Mouse (Mus musculus): ENCODE data around the gene Morn4. TPM values are rescaled to one million over a fixed set of nuclear protein-coding genes. Genes with fewer than 3 reads are reported as not detected.

The Morn4 gene
- polyA plus RNA-seq, 1 experiment: 26.3 TPM

DNA sequence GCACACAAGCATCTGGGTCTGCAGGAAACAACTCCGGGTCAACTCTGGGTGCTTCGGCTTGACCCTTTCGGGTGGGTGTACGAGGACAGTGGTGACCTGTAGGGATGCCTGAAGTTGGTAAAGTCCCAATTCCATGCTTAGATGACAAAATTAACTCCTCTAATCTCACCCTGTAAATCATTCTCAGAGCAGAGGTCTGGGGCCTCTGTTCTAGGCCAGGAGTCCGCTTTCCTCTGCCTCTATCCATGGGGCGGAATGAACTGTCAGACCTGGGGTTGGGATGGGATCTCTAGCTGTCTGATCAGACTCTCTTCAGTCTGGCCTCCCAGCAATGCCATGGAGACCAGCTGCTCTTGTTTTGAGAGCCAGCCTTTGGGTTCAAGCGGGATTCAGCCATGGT, 24.7 kb downstream of the Morn4 start:
- TF ChIP-seq POLR2A (IDR thresholded peaks at IDR 0.05; ENCODE audit: low read depth, low read length) (no peak), CTCF (conservative IDR thresholded peaks at IDR 0.05; ENCODE audit: insufficient read depth, insufficient read length, low read depth, low read length) (no peak)
- WGBS: 60% methylated on average over 7 of the region's 7 CpGs
- Histone ChIP-seq H3K4me3 (ENCODE audit: insufficient read depth, low read depth, low read length) (no peak overlapping the region), H3K27me3 (replicated peaks; ENCODE audit: control insufficient read depth, insufficient read depth, low read length) (no peaks in the 10 kb centered on the region), H3K4me1 (ENCODE audit: control insufficient read depth, insufficient read depth, low read length) (peaks cover 29% of the 10 kb centered on the region), H3K27ac (ENCODE audit: insufficient read depth, low read depth, low read length) (peak overlapping the region; percentile 80), H3K36me3 (ENCODE audit: control insufficient read depth, insufficient read depth, low read length) (0 out of 2 replicates have a peak, but pooled peaks cover 2% of the 10 kb centered on the region)
- DNase-seq: peak; percentile 87

DNA sequence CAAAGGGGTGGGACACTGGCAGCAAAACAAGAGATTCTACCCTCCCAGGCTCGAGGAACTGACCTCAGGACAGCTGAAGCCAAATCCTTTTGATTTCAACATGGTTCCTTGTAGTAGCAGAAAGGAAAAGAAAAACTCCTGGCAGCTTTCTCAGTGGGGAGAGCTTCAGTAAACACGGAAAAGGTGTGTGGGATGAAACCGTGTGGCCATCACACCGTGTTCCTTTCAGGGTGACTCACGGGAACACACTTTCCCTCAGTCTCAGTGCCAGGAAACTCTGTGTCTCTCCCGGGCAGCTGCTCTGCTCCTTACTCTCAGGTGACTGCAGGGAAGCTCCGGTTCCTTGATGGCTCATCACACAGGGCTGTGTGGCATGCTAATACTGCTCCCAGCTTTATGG, 27.7 kb downstream of the Morn4 start:
- 33% methylated on average over 7 of the region's 7 CpGs for WGBS
- Histone ChIP-seq H3K36me3 (ENCODE audit: control insufficient read depth, insufficient read depth, low read length) (0 out of 2 replicates have a peak, but pooled peaks cover 2% of the 10 kb centered on the region), H3K4me1 (ENCODE audit: control insufficient read depth, insufficient read depth, low read length) (peaks cover 39% of the 10 kb centered on the region), H3K27me3 (replicated peaks; ENCODE audit: control insufficient read depth, insufficient read depth, low read length) (no peaks in the 10 kb centered on the region), H3K4me3 (ENCODE audit: insufficient read depth, low read depth, low read length) (no peak overlapping the region), H3K27ac (ENCODE audit: insufficient read depth, low read depth, low read length) (peak overlapping the region; percentile 16)
- DNase-seq: no peak
- TF ChIP-seq POLR2A (IDR thresholded peaks at IDR 0.05; ENCODE audit: low read depth, low read length) (no peak), CTCF (conservative IDR thresholded peaks at IDR 0.05; ENCODE audit: insufficient read depth, insufficient read length, low read depth, low read length) (no peak)

DNA sequence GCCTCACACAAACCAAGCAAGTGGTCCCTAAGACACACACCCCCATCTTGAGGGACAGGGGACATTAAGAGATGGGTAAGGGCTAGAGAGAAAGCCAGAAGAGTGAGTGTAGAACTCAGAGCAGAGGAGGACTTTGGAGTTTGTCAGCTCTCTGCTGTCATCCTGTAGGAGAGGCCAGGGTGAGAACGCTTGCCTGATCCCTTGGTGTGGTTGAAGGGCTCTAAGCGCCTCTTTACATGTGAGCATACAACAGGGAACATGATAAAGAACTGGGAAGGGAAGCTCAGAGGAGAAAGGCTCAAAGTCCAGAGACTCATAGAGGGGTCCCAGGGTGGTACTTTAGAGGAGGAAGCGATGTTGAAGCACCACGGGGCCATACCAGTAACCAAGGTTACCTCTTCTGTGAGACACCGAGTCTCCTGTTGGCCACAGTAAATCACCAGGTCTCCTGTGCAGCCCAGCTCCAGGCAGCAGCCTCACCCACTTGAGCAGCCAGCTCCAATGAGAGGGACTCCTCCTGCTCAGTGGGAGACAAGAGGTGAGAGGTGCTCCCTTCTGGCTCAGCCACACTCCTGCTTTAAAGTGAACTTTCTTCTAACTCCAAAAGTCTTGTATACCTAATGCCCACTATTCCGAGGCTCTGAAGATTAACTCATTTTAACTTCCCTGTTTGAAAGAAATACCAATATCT, 29.3 kb downstream of the Morn4 start:
- Histone ChIP-seq H3K4me3 (ENCODE audit: insufficient read depth, low read depth, low read length) (no peak overlapping the region), H3K36me3 (ENCODE audit: control insufficient read depth, insufficient read depth, low read length) (no peaks in the 10 kb centered on the region), H3K4me1 (ENCODE audit: control insufficient read depth, insufficient read depth, low read length) (peaks cover 42% of the 10 kb centered on the region), H3K27me3 (replicated peaks; ENCODE audit: control insufficient read depth, insufficient read depth, low read length) (no peaks in the 10 kb centered on the region), H3K27ac (ENCODE audit: insufficient read depth, low read depth, low read length) (0 out of 2 replicates have a peak overlapping the region, but pooled peaks have one; percentile 3)
- TF ChIP-seq CTCF (conservative IDR thresholded peaks at IDR 0.05; ENCODE audit: insufficient read depth, insufficient read length, low read depth, low read length): no peak
- no peak for TF ChIP-seq POLR2A (IDR thresholded peaks at IDR 0.05; ENCODE audit: low read depth, low read length)
- peak; percentile 51 for DNase-seq
- WGBS: 55% methylated on average over 6 of the region's 6 CpGs

DNA sequence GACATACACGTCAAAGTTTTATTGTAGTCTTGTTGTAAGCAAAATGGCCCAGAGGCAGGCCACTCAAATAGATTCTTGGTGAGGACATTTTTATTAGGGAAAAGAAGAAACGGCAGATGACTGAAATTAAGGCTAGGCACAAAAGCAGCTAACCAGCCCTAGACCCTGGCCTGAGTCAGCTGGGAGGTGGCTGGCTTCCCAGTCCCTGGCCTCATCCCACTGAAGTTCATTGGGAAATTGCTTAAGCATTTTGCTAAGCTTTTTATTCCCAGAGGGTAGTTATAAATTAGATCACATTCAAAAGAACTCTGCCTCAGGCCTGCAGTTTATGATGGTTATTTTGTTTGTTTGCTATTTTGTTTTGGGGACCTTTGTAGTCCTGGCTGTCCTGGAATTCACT, 30.3 kb downstream of the Morn4 start:
- TF ChIP-seq CTCF (conservative IDR thresholded peaks at IDR 0.05; ENCODE audit: insufficient read depth, insufficient read length, low read depth, low read length) (no peak), POLR2A (IDR thresholded peaks at IDR 0.05; ENCODE audit: low read depth, low read length) (no peak)
- Histone ChIP-seq H3K36me3 (ENCODE audit: control insufficient read depth, insufficient read depth, low read length) (no peaks in the 10 kb centered on the region), H3K4me1 (ENCODE audit: control insufficient read depth, insufficient read depth, low read length) (peaks cover 35% of the 10 kb centered on the region), H3K4me3 (ENCODE audit: insufficient read depth, low read depth, low read length) (no peak overlapping the region), H3K27ac (ENCODE audit: insufficient read depth, low read depth, low read length) (peak overlapping the region; percentile 42; the same call in 1 of the 2 replicates), H3K27me3 (replicated peaks; ENCODE audit: control insufficient read depth, insufficient read depth, low read length) (no peaks in the 10 kb centered on the region)
- WGBS: 55% methylated on average over 2 of the region's 2 CpGs
- DNase-seq: peak; percentile 67

DNA sequence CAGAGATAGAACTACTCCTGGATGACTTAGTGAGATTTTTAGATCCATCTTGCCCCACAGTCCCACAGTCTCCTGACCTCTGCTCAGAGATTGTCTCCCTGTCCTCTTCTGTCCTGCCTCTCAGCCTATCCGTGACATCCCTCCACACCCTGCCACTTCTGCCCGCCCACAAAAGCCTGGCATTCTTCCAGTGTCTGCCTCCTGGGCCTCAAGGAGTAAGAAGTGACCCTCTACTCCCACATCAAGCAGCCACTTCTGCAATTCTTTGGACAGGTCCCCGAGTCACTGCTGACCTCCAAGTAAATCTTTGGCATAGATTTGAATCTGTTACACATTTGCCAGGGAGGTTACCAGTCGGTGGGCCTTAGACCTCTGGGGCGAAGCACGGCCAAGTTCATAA, 31.9 kb downstream of the Morn4 start:
- peak; percentile 95 for DNase-seq
- H3K27ac ChIP-seq (ENCODE audit: insufficient read depth, low read depth, low read length): peak overlapping the region; percentile 60
- no peak for TF ChIP-seq POLR2A (IDR thresholded peaks at IDR 0.05; ENCODE audit: low read depth, low read length)
- TF ChIP-seq CTCF (conservative IDR thresholded peaks at IDR 0.05; ENCODE audit: insufficient read depth, insufficient read length, low read depth, low read length): no peak
- H3K4me3 ChIP-seq (ENCODE audit: insufficient read depth, low read depth, low read length): no peak overlapping the region
- H3K27me3 ChIP-seq (replicated peaks; ENCODE audit: control insufficient read depth, insufficient read depth, low read length): no peaks in the 10 kb centered on the region
- H3K4me1 ChIP-seq (ENCODE audit: control insufficient read depth, insufficient read depth, low read length): peaks cover 36% of the 10 kb centered on the region
- 32% methylated on average over 6 of the region's 6 CpGs for WGBS
- no peaks in the 10 kb centered on the region for H3K36me3 ChIP-seq (ENCODE audit: control insufficient read depth, insufficient read depth, low read length)

DNA sequence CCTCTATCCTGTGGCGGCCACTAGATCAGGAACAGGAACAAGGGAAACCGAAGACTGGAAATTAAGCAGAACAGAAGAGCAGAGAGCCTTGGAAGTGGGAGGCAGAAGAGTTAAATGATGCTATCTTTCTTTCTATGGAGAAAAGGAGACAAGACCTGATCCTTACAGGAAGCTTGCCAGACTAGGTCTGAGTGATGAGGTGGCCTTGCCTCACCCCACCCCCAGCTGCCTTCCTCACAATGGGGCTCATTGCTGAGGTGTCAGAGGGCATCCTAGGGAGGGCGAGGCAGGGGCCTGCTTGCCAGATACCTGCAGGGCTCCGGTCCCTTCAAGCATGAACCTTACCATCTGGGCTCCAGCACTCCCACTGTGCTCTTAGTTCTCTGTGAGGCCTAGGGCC, 34.2 kb downstream of the Morn4 start, which contains the start of gene 4933411K16Rik:
4933411K16Rik (plus strand) TSS at position 301 of the 400 bp plus-strand sequence.
- Histone ChIP-seq H3K36me3 (ENCODE audit: control insufficient read depth, insufficient read depth, low read length) (no peaks in the 10 kb centered on the region), H3K27ac (ENCODE audit: insufficient read depth, low read depth, low read length) (peak within 1 kb of the TSS; percentile 60; the same call in 1 of the 2 replicates), H3K4me1 (ENCODE audit: control insufficient read depth, insufficient read depth, low read length) (peaks cover 31% of the 10 kb centered on the region), H3K4me3 (ENCODE audit: insufficient read depth, low read depth, low read length) (no peak within 1 kb of the TSS), H3K27me3 (replicated peaks; ENCODE audit: control insufficient read depth, insufficient read depth, low read length) (no peaks in the 10 kb centered on the region)
- no peak for DNase-seq
- TF ChIP-seq POLR2A (IDR thresholded peaks at IDR 0.05; ENCODE audit: low read depth, low read length) (no peak), CTCF (conservative IDR thresholded peaks at IDR 0.05; ENCODE audit: insufficient read depth, insufficient read length, low read depth, low read length) (no peak)
- 62% methylated on average over 4 of the region's 4 CpGs for WGBS

DNA sequence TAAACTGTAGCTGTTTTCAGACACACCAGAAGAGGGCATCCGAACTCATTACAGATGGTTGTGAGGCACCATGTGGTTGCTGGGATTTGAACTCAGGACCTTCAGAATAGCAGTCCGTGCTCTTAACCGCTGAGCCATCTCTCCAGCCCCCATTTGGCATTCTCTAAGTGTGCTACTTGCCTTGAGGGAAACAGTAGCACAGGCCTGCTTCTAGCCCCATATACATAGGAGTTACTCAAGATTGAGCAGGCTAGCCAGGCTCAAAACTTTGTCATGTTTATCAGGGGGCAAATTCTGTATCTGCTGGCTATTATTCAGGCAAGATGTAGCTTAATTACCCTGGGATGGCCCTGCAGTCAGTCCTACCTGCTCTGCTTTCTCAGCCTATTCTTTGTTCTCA, 34.8 kb downstream of the Morn4 start:
- WGBS: 86% methylated on average over 3 of the region's 3 CpGs
- no peak for DNase-seq
- Histone ChIP-seq H3K27ac (ENCODE audit: insufficient read depth, low read depth, low read length) (no peak overlapping the region), H3K36me3 (ENCODE audit: control insufficient read depth, insufficient read depth, low read length) (no peaks in the 10 kb centered on the region), H3K27me3 (replicated peaks; ENCODE audit: control insufficient read depth, insufficient read depth, low read length) (no peaks in the 10 kb centered on the region), H3K4me3 (ENCODE audit: insufficient read depth, low read depth, low read length) (no peak overlapping the region), H3K4me1 (ENCODE audit: control insufficient read depth, insufficient read depth, low read length) (peaks cover 26% of the 10 kb centered on the region)
- TF ChIP-seq POLR2A (IDR thresholded peaks at IDR 0.05; ENCODE audit: low read depth, low read length) (no peak), CTCF (conservative IDR thresholded peaks at IDR 0.05; ENCODE audit: insufficient read depth, insufficient read length, low read depth, low read length) (no peak)
